Mouse (Mus musculus) colon, adult 2 months (tissue): ENCODE data around the gene Lemd1. TPM values are rescaled to one million over a fixed set of nuclear protein-coding genes. Genes with fewer than 3 reads are reported as not detected.

Experiments
- polyA plus RNA-seq: library from polyadenylated mRNA; depleted of rRNA; stranded (reverse); fragments of >200 nt; gene quantifications from 2 replicates; pipeline ENCODE4 v1.2.3, GENCODE M21; 2012; rRNA removed

The Lemd1 gene
- 0.12 TPM in 1 of 2 replicates, not detected in the other for polyA plus RNA-seq

DNA sequence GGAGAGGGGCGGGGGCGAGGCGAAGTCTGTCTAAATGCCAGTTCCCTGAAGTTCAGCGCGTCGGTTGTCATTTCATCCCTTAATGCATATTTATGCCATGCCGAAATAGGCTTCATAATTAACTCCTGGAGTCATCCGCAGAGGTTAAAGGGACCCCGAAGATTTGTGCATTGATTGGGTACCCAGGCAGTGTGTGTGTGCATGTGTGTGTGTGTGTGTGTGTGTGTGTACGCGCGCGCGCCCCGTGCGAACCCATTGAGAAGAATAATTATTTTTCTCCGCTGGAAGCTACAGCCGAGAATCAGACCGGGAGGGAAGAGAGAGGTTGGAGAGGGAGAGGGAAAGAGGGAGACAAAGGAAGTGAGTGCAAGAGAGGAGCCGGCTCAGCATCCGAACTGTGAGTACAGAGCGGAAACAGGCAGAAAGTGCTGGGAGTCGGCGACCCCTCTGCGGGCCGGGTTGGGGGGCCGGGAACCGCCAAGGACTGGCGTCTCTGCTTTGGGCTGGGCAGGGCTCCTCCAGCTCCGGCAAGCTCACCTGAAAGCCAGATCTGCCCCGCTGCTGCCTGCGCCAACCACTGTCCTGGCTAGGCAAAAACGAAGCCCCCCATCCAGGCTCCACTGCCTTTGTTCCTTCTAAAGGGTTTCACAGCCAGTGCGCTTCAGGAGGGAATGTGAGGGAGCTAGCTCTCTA, at the start of gene Lemd1, which contains the start of gene AC124108.1:
TSS of gene Lemd1 (plus strand) at position 339 of the 693 bp plus-strand sequence.
TSS of gene AC124108.1 (plus strand) at position 365 of the 693 bp plus-strand sequence.

GRCm38 (mm10) chr1:132229667-132230066, 38.4 kb downstream of the Lemd1 start, which contains the start of gene Gm10188:
Gm10188 (minus strand) TSS chr1:132229767.

GRCm38 (mm10) chr1:132298425-132298800, 107.2 kb downstream of the Lemd1 start, which contains the start of gene Klhdc8a:
Klhdc8a (plus strand) TSS chr1:132298626.

Other genes starting within 250 kb of the Lemd1 start
- gene Slc45a3, start 228.5 kb upstream of the Lemd1 start, polyA plus RNA-seq: 41.4 and 55.6 TPM in 2 replicates
- gene Elk4, start 183.8 kb upstream of the Lemd1 start, polyA plus RNA-seq: 13.9 and 18.4 TPM in 2 replicates
- 269 and 311 TPM in 2 replicates for gene Mfsd4a, start 123.4 kb upstream of the Lemd1 start, polyA plus RNA-seq
- 29.5 and 32.2 TPM in 2 replicates for gene Cdk18, start 51.7 kb upstream of the Lemd1 start, polyA plus RNA-seq
- gene AC124108.1, start within 50 bp of the Lemd1 start, polyA plus RNA-seq: 0.03 TPM in 1 of 2 replicates, not detected in the other
- gene Gm10188, start 38.3 kb downstream of the Lemd1 start, polyA plus RNA-seq: not detected in 2 replicates
- gene Klhdc8a, start 107.2 kb downstream of the Lemd1 start, polyA plus RNA-seq: 4.5 and 5.1 TPM in 2 replicates
- 34.6 and 40.8 TPM in 2 replicates for gene Nuak2, start 124.7 kb downstream of the Lemd1 start, polyA plus RNA-seq
- 9.6 TPM in 2 replicates for gene Tmcc2, start 199.8 kb downstream of the Lemd1 start, polyA plus RNA-seq
- 5.5 and 5.8 TPM in 2 replicates for gene Dstyk, start 226.1 kb downstream of the Lemd1 start, polyA plus RNA-seq